ENCODE assay signal across 8 mouse cellular contexts in genomic region chr11:53300330-53301166, GRCm38 (mm10). TPM values are rescaled to one million over a fixed set of nuclear protein-coding genes. Genes with fewer than 3 reads are reported as not detected.
DNase-seq lines count a peak whose midpoint lies in the region; ATAC-seq lines count a peak whose summit lies in the region.

Gene Hspa4, minus strand, starts transcription at chr11:53300457.

- H3K36me3 ChIP-seq in heart, embryonic 14.5 days (ENCODE audit: control insufficient read depth, insufficient read depth, low read length) = no peaks in the 10 kb centered on the region
- peaks cover 20% of the 10 kb centered on the region for H3K36me3 ChIP-seq in liver, embryonic 13.5 days
- no peaks in the 10 kb centered on the region for H3K36me3 ChIP-seq in stomach, embryonic 16.5 days (ENCODE audit: control insufficient read depth, insufficient read depth, low read length)

- 1% methylated on average over 58 of the region's 58 CpGs for WGBS in heart, embryonic 14.5 days
- WGBS in liver, embryonic 13.5 days (ENCODE audit: insufficient replicate concordance) = under 1% methylated on average over 58 of the region's 58 CpGs
- 1% methylated on average over 58 of the region's 58 CpGs for WGBS in stomach, embryonic 16.5 days

- peak within 1 kb of the TSS; percentile 76 for H3K4me2 ChIP-seq in heart, embryonic 14.5 days (ENCODE audit: low read length)
- H3K4me2 ChIP-seq in liver, embryonic 13.5 days = peak within 1 kb of the TSS; percentile 88
- peak within 1 kb of the TSS; percentile 74 for H3K4me2 ChIP-seq in stomach, embryonic 16.5 days (ENCODE audit: low read depth, low read length)

- no peaks in the 10 kb centered on the region for H3K27me3 ChIP-seq in heart, embryonic 14.5 days (ENCODE audit: control insufficient read depth, insufficient read depth, low read length)
- H3K27me3 ChIP-seq in liver, embryonic 13.5 days = no peaks in the 10 kb centered on the region
- no peaks in the 10 kb centered on the region for H3K27me3 ChIP-seq in stomach, embryonic 16.5 days (ENCODE audit: control insufficient read depth, insufficient read depth, low read length)

- peak within 1 kb of the TSS; percentile 99 for H3K9ac ChIP-seq in heart, embryonic 14.5 days (ENCODE audit: low read length)
- H3K9ac ChIP-seq in liver, embryonic 13.5 days = peak within 1 kb of the TSS; percentile 98
- H3K9ac ChIP-seq in stomach, embryonic 16.5 days (ENCODE audit: low read length) = peak within 1 kb of the TSS; percentile 91

- peak; percentile 96 for DNase-seq in c-Kit-negative CD71-positive TER-119-positive erythroid progenitor cells, embryonic 14.5 days (ENCODE audit: low read depth, low spot score)
- peak; percentile 99 for DNase-seq in fibroblast of lung, adult 2 months (ENCODE audit: low read depth)
- DNase-seq in kidney, postnatal 14 days = peak; percentile 99
- peak; percentile 96 for DNase-seq in liver, embryonic 13.5 days
- peak; percentile 97 for DNase-seq in neural tube, embryonic 10.5 days (ENCODE audit: extremely low spot score, low spot score)

- peak within 1 kb of the TSS; percentile 98 to 100 for H3K27ac ChIP-seq in heart, embryonic 14.5 days (replicated peaks in 1 of 2; ENCODE audit: control insufficient read depth in 1 of 2, insufficient read depth in 1 of 2, low read depth in 2 of 2, low read length in 2 of 2)
- H3K27ac ChIP-seq in liver, embryonic 13.5 days = peak within 1 kb of the TSS; percentile 99
- peak within 1 kb of the TSS; percentile 99 for H3K27ac ChIP-seq in stomach, embryonic 16.5 days (ENCODE audit: low read length)

- ATAC-seq in CD4-positive, CD25-positive, alpha-beta regulatory T cell, adult 4 months = peak; percentile 87
- ATAC-seq in heart, embryonic 14.5 days (ENCODE audit: insufficient number of reproducible peaks, insufficient read depth, low FRiP score, low read depth) = peak; percentile 96
- ATAC-seq in liver, embryonic 13.5 days (ENCODE audit: low read depth) = peak; percentile 95
- ATAC-seq in stomach, embryonic 16.5 days (ENCODE audit: insufficient read depth, low FRiP score) = peak; percentile 98

- peak within 1 kb of the TSS; percentile 83 to 100 for H3K4me3 ChIP-seq in heart, embryonic 14.5 days (ENCODE audit: control insufficient read depth in 1 of 2, insufficient read depth in 1 of 2, low read depth in 1 of 2, low read length in 2 of 2)
- H3K4me3 ChIP-seq in liver, embryonic 13.5 days (replicated peaks) = peak within 1 kb of the TSS; percentile 93
- H3K4me3 ChIP-seq in stomach, embryonic 16.5 days (replicated peaks; ENCODE audit: low read length) = peak within 1 kb of the TSS; percentile 81

- H3K9me3 ChIP-seq in heart, embryonic 14.5 days (ENCODE audit: control insufficient read depth, low read length) = no peaks in the 10 kb centered on the region
- no peaks in the 10 kb centered on the region for H3K9me3 ChIP-seq in liver, embryonic 13.5 days (replicated peaks)
- no peaks in the 10 kb centered on the region for H3K9me3 ChIP-seq in stomach, embryonic 16.5 days (replicated peaks; ENCODE audit: control insufficient read depth, low read length)

- peaks cover 11 to 28% of the 10 kb centered on the region in 2 experiments for H3K4me1 ChIP-seq in heart, embryonic 14.5 days (ENCODE audit: control insufficient read depth in 2 of 2, insufficient read depth in 2 of 2, low read length in 2 of 2)
- H3K4me1 ChIP-seq in liver, embryonic 13.5 days (replicated peaks) = peaks cover 45% of the 10 kb centered on the region
- H3K4me1 ChIP-seq in stomach, embryonic 16.5 days (ENCODE audit: control insufficient read depth, insufficient read depth, low read length) = peaks cover 31% of the 10 kb centered on the region

RNA-seq across cellular contexts. Expression of gene Hspa4, which starts in this region (rescaled TPM):
- 10 to 100 TPM; 21.1 to 37.6 TPM for polyA plus RNA-seq in CD4-positive, CD25-positive, alpha-beta regulatory T cell, adult 4 months (2017; shearing (Covaris generic))
- polyA plus RNA-seq in heart, embryonic 14.5 days (2014; fragmentation: Nextera tagmentation; extraction: Ambion mirVana) = 66.8 and 74.0 TPM in 2 replicates
- polyA plus RNA-seq in liver, embryonic 13.5 days (2015; fragmentation: Nextera tagmentation; extraction: Ambion mirVana) = 67.8 and 84.7 TPM in 2 replicates
- polyA plus RNA-seq in stomach, embryonic 16.5 days (2015; fragmentation: Nextera tagmentation; extraction: Ambion mirVana) = 67.9 and 69.2 TPM in 2 replicates

Comparison
In these comparisons a context has a peak if more than half of its experiments do, and no peak if none do; other contexts are left out.
1. Peak in every context shown above with its lines: DNase-seq, ATAC-seq, H3K4me3 ChIP-seq and H3K27ac ChIP-seq.